Mouse (Mus musculus) heart, adult 2 months (tissue): ENCODE results near the gene Manba.

Experiments used
- CTCF ChIP-seq: fragments of 200-600 bp; IDR thresholded peaks from 2 replicates; pipeline ENCODE4 v1.8.1; 2022; ENCODE audit warnings: antibody characterized with exemption, mild to moderate bottlenecking, moderate library complexity
- EP300 ChIP-seq: fragments of 200-500 bp; IDR thresholded peaks from 2 replicates; pipeline ENCODE4 v1.6.1; 2011; ENCODE audit warnings: low read depth, low read length, control low read depth; ENCODE audit not compliant: insufficient read depth

- TF ChIP-seq CTCF (no peak), EP300 (no peak)
Observed at GRCm38 (mm10) chr3:135475025-135475424, 10.4 kb upstream of the Manba start.
